Mouse (Mus musculus): ENCODE measurements around the gene Sowaha.

- TF ChIP-seq CTCF (IDR thresholded peaks at IDR 0.05; ENCODE audit: extremely low read depth, insufficient read depth, insufficient read length, insufficient replicate concordance), result no peak
- TF ChIP-seq POLR2A (IDR thresholded peaks at IDR 0.05; ENCODE audit: low read depth, low read length), result no peak
Measured at GRCm38 (mm10) chr11:53447996-53448395, 32.1 kb downstream of the Sowaha start.

Measured in spleen, adult 2 months (tissue).